Mouse (Mus musculus): ENCODE measurements around the gene Kcnj9.
A peak's percentile ranks its signal among the peaks of the same experiment; 100 is the strongest.

Gene Kcnj9

DNA sequence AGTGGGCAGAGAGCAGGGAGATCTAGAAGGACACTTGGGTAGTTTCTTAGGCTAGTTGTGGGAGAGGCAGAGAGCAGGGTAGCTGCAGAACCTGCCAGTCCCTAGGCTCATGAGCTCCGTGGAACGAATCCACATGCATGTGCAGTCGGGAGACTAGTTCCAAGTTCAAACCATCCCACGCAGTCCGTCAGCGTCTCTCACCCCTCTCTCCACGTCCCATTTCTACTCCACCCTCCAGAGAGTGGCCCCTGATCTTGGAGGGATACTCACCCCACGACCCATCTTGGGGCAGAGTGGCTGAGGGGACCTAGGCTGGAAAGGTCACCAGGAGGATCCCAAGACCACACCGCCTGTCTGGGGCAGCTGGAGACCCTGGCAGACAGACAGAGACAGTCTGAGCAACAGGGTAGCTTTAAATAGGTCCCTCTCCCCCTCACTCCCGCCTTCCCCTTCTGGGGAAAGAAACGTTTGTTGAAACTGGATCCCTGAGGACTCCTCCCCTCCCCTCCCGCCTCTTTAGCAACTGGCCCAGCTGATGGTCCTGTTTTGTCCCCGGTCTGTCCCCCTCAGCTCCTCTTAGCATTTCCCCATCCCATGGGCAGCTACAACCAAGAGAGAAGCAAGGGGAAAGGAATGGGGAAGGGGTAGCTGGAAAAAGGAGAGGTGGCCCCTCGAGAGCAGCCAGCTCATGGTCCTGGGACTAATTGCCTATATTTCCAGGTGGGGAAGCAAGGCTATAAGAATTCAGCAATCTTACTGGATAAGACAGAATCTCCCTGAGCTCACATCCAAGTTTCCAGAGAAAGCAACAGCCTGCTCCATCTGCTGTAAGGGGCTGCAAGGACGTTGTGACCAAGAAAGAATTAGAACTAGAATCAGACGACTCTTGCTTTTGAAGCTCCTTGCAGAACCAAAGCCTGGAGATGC lies 31.2 kb downstream of the Kcnj9 start, which contains the start of gene Atp1a2:
Atp1a2 (minus strand) TSS at position 454 of the 927 bp plus-strand sequence.
- 0 out of 2 replicates have a peak, but pooled peaks have one; percentile 3 for ATAC-seq (ENCODE audit: insufficient number of reproducible peaks, low FRiP score, low TSS enrichment)

- 0 out of 2 replicates have a peak, but pooled peaks have one; percentile 33 for ATAC-seq (ENCODE audit: insufficient number of reproducible peaks, low FRiP score, low TSS enrichment)
Measured at GRCm38 (mm10) chr1:172296816-172297510, 32.2 kb downstream of the Kcnj9 start.

DNA sequence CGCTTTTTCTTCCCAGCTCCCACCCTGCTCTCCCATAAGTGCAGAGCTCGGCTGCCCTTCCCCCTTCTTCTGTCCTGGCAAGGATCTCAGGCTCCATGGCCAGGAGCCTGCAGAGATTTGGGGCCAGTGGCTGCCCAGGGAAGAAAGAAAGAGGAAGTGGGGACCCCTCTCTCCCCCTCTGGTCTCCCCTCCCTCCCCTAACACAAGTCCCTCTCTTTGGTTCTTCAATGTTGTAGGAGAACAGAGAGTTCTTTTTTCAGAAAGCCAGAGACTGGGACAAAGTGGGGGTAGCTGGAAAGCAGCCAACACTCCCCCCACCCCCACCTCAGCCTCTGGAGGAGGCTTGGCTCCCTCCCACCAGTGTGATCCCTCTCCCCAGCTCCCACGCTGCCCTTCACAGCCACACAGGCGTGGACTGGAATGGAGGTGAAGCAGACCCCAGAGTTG lies 33.3 kb downstream of the Kcnj9 start:
- ATAC-seq (ENCODE audit: insufficient number of reproducible peaks, low FRiP score, low TSS enrichment), result no peak

DNA sequence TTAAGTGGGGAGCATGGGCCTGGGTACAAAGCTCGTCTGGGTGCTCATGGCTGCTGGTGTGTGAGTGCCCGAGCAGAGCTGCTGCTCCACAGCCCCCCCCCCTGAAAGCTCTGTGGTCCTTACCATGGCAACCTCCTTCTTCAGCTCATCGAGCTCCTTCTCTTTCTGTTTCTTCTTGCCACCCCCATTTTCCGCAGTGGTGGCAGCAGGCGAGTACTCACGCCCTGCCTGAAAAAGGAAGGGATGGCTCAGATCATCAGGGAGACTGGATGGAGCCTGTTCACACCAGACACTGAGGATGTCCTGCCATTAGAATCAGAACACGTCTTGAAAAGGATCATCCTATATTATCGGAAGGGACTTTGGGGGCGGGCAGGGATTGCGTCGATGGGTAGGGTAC lies 35.7 kb downstream of the Kcnj9 start:
- ATAC-seq (ENCODE audit: insufficient number of reproducible peaks, low FRiP score, low TSS enrichment), result no peak

- no peak for ATAC-seq (ENCODE audit: insufficient number of reproducible peaks, low FRiP score, low TSS enrichment)
Measured at GRCm38 (mm10) chr1:172292880-172293279, 36.2 kb downstream of the Kcnj9 start.

- no peak for ATAC-seq (ENCODE audit: insufficient number of reproducible peaks, low FRiP score, low TSS enrichment)
Measured at GRCm38 (mm10) chr1:172289617-172289946, 39.5 kb downstream of the Kcnj9 start.

DNA sequence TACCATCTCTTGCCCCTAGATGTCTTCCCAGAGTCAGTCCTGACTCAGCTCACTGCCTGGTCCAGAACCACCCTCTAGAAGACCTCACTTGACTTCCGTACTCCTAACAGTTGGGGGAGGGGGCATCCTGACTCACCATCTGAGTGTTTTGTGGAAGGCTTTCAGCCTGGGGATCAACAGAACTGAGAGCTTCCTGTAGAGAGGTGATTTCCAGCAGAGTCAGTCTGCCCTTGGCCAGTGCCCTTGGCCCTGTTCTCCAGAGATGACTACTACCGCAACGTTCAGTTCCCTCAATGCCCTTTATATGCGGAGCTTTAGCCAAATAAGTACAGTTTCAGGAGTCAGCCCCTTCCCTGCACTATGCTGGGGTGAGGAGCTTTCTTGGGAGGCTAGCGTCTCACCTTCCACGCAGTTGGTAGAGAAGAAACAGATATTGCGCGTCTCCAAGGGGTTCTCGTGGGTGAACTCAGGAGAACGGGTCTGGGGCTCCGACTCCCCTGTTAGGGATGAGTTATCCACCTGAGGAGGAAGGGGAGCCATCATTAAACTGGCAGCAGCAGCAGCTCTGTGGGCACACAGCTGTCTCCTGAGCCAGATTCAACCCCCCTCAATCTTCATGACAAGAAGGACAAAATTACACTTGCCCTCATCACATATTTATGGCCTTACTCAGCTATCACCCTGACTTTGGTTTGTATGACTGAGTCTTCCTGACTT lies 40.1 kb downstream of the Kcnj9 start:
- ATAC-seq (ENCODE audit: insufficient number of reproducible peaks, low FRiP score, low TSS enrichment), result no peak

- no peak for ATAC-seq (ENCODE audit: insufficient number of reproducible peaks, low FRiP score, low TSS enrichment)
Measured at GRCm38 (mm10) chr1:172286740-172287139, 42.4 kb downstream of the Kcnj9 start.

- no peak for ATAC-seq (ENCODE audit: insufficient number of reproducible peaks, low FRiP score, low TSS enrichment)
Measured at GRCm38 (mm10) chr1:172284221-172284620, 44.9 kb downstream of the Kcnj9 start.

- ATAC-seq (ENCODE audit: insufficient number of reproducible peaks, low FRiP score, low TSS enrichment), result no peak
Measured at GRCm38 (mm10) chr1:172283073-172283472, 46.0 kb downstream of the Kcnj9 start.

- no peak for ATAC-seq (ENCODE audit: insufficient number of reproducible peaks, low FRiP score, low TSS enrichment)
Measured at GRCm38 (mm10) chr1:172281522-172282254, 47.4 kb downstream of the Kcnj9 start.

- ATAC-seq (ENCODE audit: insufficient number of reproducible peaks, low FRiP score, low TSS enrichment), result no peak
Measured at GRCm38 (mm10) chr1:172279768-172280509, 49.2 kb downstream of the Kcnj9 start.

- no peak for ATAC-seq (ENCODE audit: insufficient number of reproducible peaks, low FRiP score, low TSS enrichment)
Measured at GRCm38 (mm10) chr1:172278328-172278727, 50.8 kb downstream of the Kcnj9 start.

DNA sequence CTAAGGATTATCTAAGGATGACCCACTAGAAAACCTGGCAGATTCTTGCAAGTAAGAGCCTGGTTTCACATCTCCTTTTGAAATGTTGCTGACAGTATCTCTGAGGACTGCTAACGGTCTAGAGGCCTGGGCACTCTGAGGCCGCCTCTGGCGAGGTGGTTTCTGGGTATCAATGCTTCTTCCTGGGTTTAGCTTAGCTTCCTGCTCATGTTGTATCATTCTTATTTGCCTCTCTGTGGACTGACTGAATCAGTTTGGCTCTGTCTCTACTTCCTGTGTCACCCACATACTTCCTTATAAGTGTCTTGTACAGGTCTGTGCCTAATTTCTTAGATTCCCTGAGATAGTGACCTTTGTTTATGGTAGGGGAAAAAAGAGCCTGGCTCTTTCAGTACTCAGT lies 51.9 kb downstream of the Kcnj9 start:
- no peak for ATAC-seq (ENCODE audit: insufficient number of reproducible peaks, low FRiP score, low TSS enrichment)

- ATAC-seq (ENCODE audit: insufficient number of reproducible peaks, low FRiP score, low TSS enrichment), result no peak
Measured at GRCm38 (mm10) chr1:172274547-172274946, 54.6 kb downstream of the Kcnj9 start.

DNA sequence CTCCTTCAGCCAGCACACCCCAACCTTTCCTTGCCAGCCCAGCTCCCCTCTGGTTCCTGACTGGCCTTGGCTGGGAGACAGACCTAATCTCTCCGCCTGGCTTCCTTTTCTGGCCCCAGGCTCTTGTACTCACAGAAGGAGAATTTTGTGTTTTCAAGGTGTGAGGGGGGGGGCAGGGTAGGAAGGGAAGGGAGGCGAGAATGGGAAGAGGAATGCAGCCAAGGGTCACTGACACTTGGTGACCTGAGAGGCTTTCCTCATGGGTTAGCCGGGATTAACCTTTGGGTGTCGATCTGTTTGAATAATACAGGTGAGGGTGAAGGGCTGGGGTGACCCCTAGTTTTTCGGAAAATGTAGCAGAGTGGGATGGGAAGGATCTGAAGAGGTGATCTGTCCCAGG lies 55.0 kb downstream of the Kcnj9 start:
- ATAC-seq (ENCODE audit: insufficient number of reproducible peaks, low FRiP score, low TSS enrichment), result no peak

GRCm38 (mm10) chr1:172273386-172273785 lies 55.7 kb downstream of the Kcnj9 start:
- ATAC-seq (ENCODE audit: insufficient number of reproducible peaks, low FRiP score, low TSS enrichment), result no peak

GRCm38 (mm10) chr1:172271765-172272164 lies 57.4 kb downstream of the Kcnj9 start:
- ATAC-seq (ENCODE audit: insufficient number of reproducible peaks, low FRiP score, low TSS enrichment), result no peak

DNA sequence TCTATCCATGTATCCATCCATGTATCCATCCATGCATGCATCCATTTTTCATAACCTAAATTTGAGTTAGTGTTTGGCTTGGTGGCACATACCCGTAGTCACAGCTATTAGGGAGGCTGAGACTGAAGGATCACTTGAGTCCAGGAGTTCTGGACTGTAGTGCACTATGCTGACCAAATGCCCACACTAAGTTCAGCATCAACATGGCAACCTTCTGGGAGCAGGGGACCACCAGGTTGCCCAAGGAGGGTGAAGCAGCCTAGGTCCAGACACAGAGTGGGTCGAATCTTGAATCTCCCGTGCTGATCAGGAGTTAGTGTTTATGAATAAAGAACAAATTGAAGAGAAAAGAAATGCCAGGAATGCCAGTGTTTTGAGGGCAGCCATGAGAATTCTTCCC lies 57.9 kb downstream of the Kcnj9 start:
- ATAC-seq (ENCODE audit: insufficient number of reproducible peaks, low FRiP score, low TSS enrichment), result no peak

Data from cerebellum, adult (tissue).